ENCODE assay signal across 34 mouse cellular contexts in genomic region chr4:43552437-43552836, GRCm38 (mm10). TPM values are rescaled to one million over a fixed set of nuclear protein-coding genes. Genes with fewer than 3 reads are reported as not detected.
A peak's percentile ranks its signal among the peaks of the same experiment; 100 is the strongest.
DNase-seq lines count a peak whose midpoint lies in the region; ATAC-seq lines count a peak whose summit lies in the region.
"Had no signal": no experiment of that assay in that cellular context is flagged by ENCODE, and none has a peak within 500 bp of the region (broad histone marks: within the 10 kb centered on the region; RNA-seq: fewer than 3 reads in every experiment).

No protein-coding gene starts in this region.

- DNase-seq in layer of hippocampus, adult 9-11 months, result peak; percentile 47
- no peak for DNase-seq in layer of hippocampus, adult 8-10 months (ENCODE audit: low spot score in 2 of 2)
- peak; percentile 35 for DNase-seq in right cerebral cortex, postnatal 25 days
- no peak for DNase-seq in right cerebral cortex, postnatal 14 days
- DNase-seq in left cerebral cortex, postnatal 14 days (ENCODE audit: low spot score in 2 of 2), result peak; percentile 45 to 53
- DNase-seq in spleen, adult 12 weeks (ENCODE audit: low spot score), result no peak
- DNase-seq: adrenal gland, postnatal 10 days; cerebellum, adult 11 months; cerebellum, adult 9-10 months; cerebellum, postnatal 36 days; gastrocnemius, adult 2 months; gastrocnemius, postnatal 36 days; heart, adult 18-20 months; heart, postnatal 4 days; kidney, adult 11 months; kidney, postnatal 25 days; liver, postnatal 0 days; lung, postnatal 36 days; spleen, adult 18-20 months; thymus, adult 18-20 months; thymus, postnatal 25 days had no signal

- peaks cover 96% of the 10 kb centered on the region for H3K36me3 ChIP-seq in hindbrain, embryonic 13.5 days
- H3K36me3 ChIP-seq in intestine, embryonic 16.5 days (ENCODE audit: control insufficient read depth, insufficient read depth, low read length), result peaks cover 61% of the 10 kb centered on the region

- no peaks in the 10 kb centered on the region for H3K9me3 ChIP-seq in hindbrain, embryonic 13.5 days
- no peaks in the 10 kb centered on the region; the same call in 1 of the 2 replicates for H3K9me3 ChIP-seq in intestine, embryonic 16.5 days (ENCODE audit: control insufficient read depth, low read length)
- H3K9me3 ChIP-seq: forebrain, embryonic 10.5 days; forebrain, embryonic 15.5 days; kidney, embryonic 15.5 days; midbrain, embryonic 13.5 days had no signal

- no peak overlapping the region for H3K27ac ChIP-seq in hindbrain, embryonic 13.5 days
- no peak overlapping the region for H3K27ac ChIP-seq in intestine, embryonic 16.5 days (ENCODE audit: low read length)
- H3K27ac ChIP-seq: embryonic facial prominence, embryonic 13.5 days; forebrain, embryonic 10.5 days; forebrain, embryonic 15.5 days; gastrocnemius, adult 2 months; hindbrain, embryonic 14.5 days; kidney, embryonic 15.5 days; liver, embryonic 12.5 days; midbrain, embryonic 13.5 days had no signal

- no peak for ATAC-seq in hindbrain, embryonic 13.5 days (ENCODE audit: low FRiP score)
- no peak for ATAC-seq in intestine, embryonic 16.5 days
- ATAC-seq: forebrain, embryonic 15.5 days; liver, embryonic 12.5 days; liver, postnatal 0 days; midbrain, embryonic 13.5 days; Patski had no signal

- intact Hi-C loops in left cerebral cortex, postnatal 14 days (cut with DNase I), result no loop called here

- H3K4me1 ChIP-seq in hindbrain, embryonic 13.5 days (replicated peaks), result peaks cover under 1% of the 10 kb centered on the region; the same call in 1 of the 2 replicates
- peaks cover 3% of the 10 kb centered on the region; the same call in 1 of the 2 replicates for H3K4me1 ChIP-seq in intestine, embryonic 16.5 days (ENCODE audit: control insufficient read depth, insufficient read depth, low read length)

- H3K27me3 ChIP-seq in hindbrain, embryonic 13.5 days, result no peaks in the 10 kb centered on the region
- H3K27me3 ChIP-seq in intestine, embryonic 16.5 days (replicated peaks; ENCODE audit: control insufficient read depth, insufficient read depth, low read length), result no peaks in the 10 kb centered on the region
- H3K27me3 ChIP-seq: embryonic facial prominence, embryonic 13.5 days; forebrain, embryonic 15.5 days; heart, embryonic 12.5 days; kidney, embryonic 15.5 days; liver, embryonic 12.5 days; megakaryocyte, embryonic 14.5 days; midbrain, embryonic 13.5 days; Patski had no signal

- H3K9ac ChIP-seq in hindbrain, embryonic 13.5 days, result no peak overlapping the region
- H3K9ac ChIP-seq in intestine, embryonic 16.5 days (ENCODE audit: low read depth, low read length), result no peak overlapping the region
- H3K9ac ChIP-seq: embryonic facial prominence, embryonic 13.5 days; forebrain, embryonic 15.5 days; heart, embryonic 12.5 days; hindbrain, embryonic 14.5 days; kidney, embryonic 15.5 days; liver, embryonic 12.5 days; liver, postnatal 0 days; midbrain, embryonic 13.5 days had no signal

- 96% methylated on average over 5 of the region's 5 CpGs for WGBS in hindbrain, embryonic 13.5 days
- WGBS in intestine, embryonic 16.5 days, result 97% methylated on average over 5 of the region's 5 CpGs

- no peak overlapping the region for H3K4me3 ChIP-seq in hindbrain, embryonic 13.5 days
- H3K4me3 ChIP-seq in intestine, embryonic 16.5 days (ENCODE audit: low read length), result no peak overlapping the region
- H3K4me3 ChIP-seq: embryonic facial prominence, embryonic 13.5 days; forebrain, embryonic 10.5 days; forebrain, embryonic 15.5 days; gastrocnemius, adult 2 months; heart, embryonic 12.5 days; kidney, embryonic 15.5 days; liver, embryonic 12.5 days; midbrain, embryonic 13.5 days had no signal

- no peak overlapping the region for H3K4me2 ChIP-seq in hindbrain, embryonic 13.5 days
- no peak overlapping the region for H3K4me2 ChIP-seq in intestine, embryonic 16.5 days (ENCODE audit: low read depth, low read length)
- H3K4me2 ChIP-seq: embryonic facial prominence, embryonic 13.5 days; forebrain, embryonic 15.5 days; heart, embryonic 12.5 days; hindbrain, embryonic 14.5 days; kidney, embryonic 15.5 days; liver, embryonic 12.5 days; midbrain, embryonic 13.5 days had no signal

RNA-seq across cellular contexts. Expression of gene Creb3, which starts 9.7 kb away (rescaled TPM):
- total RNA-seq in layer of hippocampus, adult 8-10 months (2022), result 10 to 100 TPM; 63.3 to 89.5 (median 69.0) TPM
- 10 to 100 TPM; 68.9 to 69.2 TPM for total RNA-seq in left cerebral cortex, postnatal 14 days (2021)
- 79.3 and 80.9 TPM in 2 replicates for polyA plus RNA-seq in hindbrain, embryonic 13.5 days (2015; fragmentation: Nextera tagmentation; extraction: Ambion mirVana)
- polyA plus RNA-seq in intestine, embryonic 16.5 days (2015; fragmentation: Nextera tagmentation; extraction: Ambion mirVana), result 78.7 and 80.5 TPM in 2 replicates

RNA-seq across cellular contexts. Expression of gene Tln1, which starts 10.1 kb away (rescaled TPM):
- total RNA-seq in layer of hippocampus, adult 8-10 months (2022), result 10 to 100 TPM; 39.3 to 62.9 (median 50.6) TPM
- total RNA-seq in left cerebral cortex, postnatal 14 days (2021), result 10 to 100 TPM; 53.6 to 60.4 TPM
- polyA plus RNA-seq in hindbrain, embryonic 13.5 days (2015; fragmentation: Nextera tagmentation; extraction: Ambion mirVana), result 64.5 and 66.2 TPM in 2 replicates
- polyA plus RNA-seq in intestine, embryonic 16.5 days (2015; fragmentation: Nextera tagmentation; extraction: Ambion mirVana), result 41.2 and 41.9 TPM in 2 replicates

RNA-seq across cellular contexts. Expression of gene Rgp1, which starts 26.1 kb away (rescaled TPM):
- total RNA-seq in layer of hippocampus, adult 8-10 months (2022), result 10 to 100 TPM; 46.2 to 69.0 (median 51.0) TPM
- total RNA-seq in left cerebral cortex, postnatal 14 days (2021), result 10 to 100 TPM; 47.7 to 56.3 TPM
- polyA plus RNA-seq in hindbrain, embryonic 13.5 days (2015; fragmentation: Nextera tagmentation; extraction: Ambion mirVana), result 29.0 and 31.5 TPM in 2 replicates
- 18.2 and 19.5 TPM in 2 replicates for polyA plus RNA-seq in intestine, embryonic 16.5 days (2015; fragmentation: Nextera tagmentation; extraction: Ambion mirVana)

RNA-seq across cellular contexts. Expression of gene Gba2, which starts 26.2 kb away (rescaled TPM):
- total RNA-seq in layer of hippocampus, adult 8-10 months (2022), result 10 to 100 TPM; 58.7 to 64.7 (median 60.9) TPM
- total RNA-seq in left cerebral cortex, postnatal 14 days (2021), result 10 to 100 TPM; 67.8 to 71.5 TPM
- 53.6 and 53.8 TPM in 2 replicates for polyA plus RNA-seq in hindbrain, embryonic 13.5 days (2015; fragmentation: Nextera tagmentation; extraction: Ambion mirVana)
- 12.5 and 12.9 TPM in 2 replicates for polyA plus RNA-seq in intestine, embryonic 16.5 days (2015; fragmentation: Nextera tagmentation; extraction: Ambion mirVana)

RNA-seq across cellular contexts. Expression of gene Tpm2, which starts 28.9 kb away (rescaled TPM):
- total RNA-seq in layer of hippocampus, adult 8-10 months (2022), result 1 to 10 TPM; 6.7 to 9.4 (median 9.0) TPM
- total RNA-seq in left cerebral cortex, postnatal 14 days (2021), result 1 to 10 TPM; 6.0 to 7.6 TPM
- polyA plus RNA-seq in hindbrain, embryonic 13.5 days (2015; fragmentation: Nextera tagmentation; extraction: Ambion mirVana), result 18.8 and 20.9 TPM in 2 replicates
- polyA plus RNA-seq in intestine, embryonic 16.5 days (2015; fragmentation: Nextera tagmentation; extraction: Ambion mirVana), result 574 and 599 TPM in 2 replicates
- total RNA-seq: monocyte, adult 5-6 weeks had no signal

Comparison
In these comparisons a context has a peak if more than half of its experiments do, and no peak if none do; other contexts are left out.
1. DNase-seq: peak in layer of hippocampus, adult 9-11 months (single experiment), right cerebral cortex, postnatal 25 days (single experiment) and left cerebral cortex, postnatal 14 days (2 of 2); none in layer of hippocampus, adult 8-10 months (0 of 2), right cerebral cortex, postnatal 14 days (single experiment) and spleen, adult 12 weeks (single experiment).